Mouse (Mus musculus) forebrain, embryonic 10.5 days (tissue): ENCODE measurements around the gene Ak9. TPM values are rescaled to one million over a fixed set of nuclear protein-coding genes. Genes with fewer than 3 reads are reported as not detected.
"Not testable (repeated sequence)": the region's sequence is repeated elsewhere in the genome, so short reads cannot be mapped to it uniquely, and the experiment has no call there.

ENCODE experiments used
- DNase-seq: peaks from one replicate; pipeline ENCODE4 v3.0.0-alpha.2; 2017; ENCODE audit warnings: low spot score; ENCODE audit errors: extremely low spot score
- H3K27ac ChIP-seq: fragments of 300-500 bp; sonication (generic); 2 replicates; pipeline ENCODE4 v1.5.1; 2016; ENCODE audit warnings: mild to moderate bottlenecking
- H3K27me3 ChIP-seq: fragments of 300-500 bp; sonication (generic); 2 replicates; pipeline ENCODE4 v1.6.1; 2016; ENCODE audit warnings: mild to moderate bottlenecking; ENCODE audit not compliant: poor library complexity, severe bottlenecking
- H3K36me3 ChIP-seq: fragments of 300-500 bp; sonication (generic); replicated peaks from 2 replicates; pipeline ENCODE4 v1.6.1; 2016; ENCODE audit warnings: mild to moderate bottlenecking, moderate library complexity
- H3K4me1 ChIP-seq: fragments of 300-500 bp; sonication (generic); 2 replicates; pipeline ENCODE4 v1.6.1; 2016
- H3K4me3 ChIP-seq: fragments of 300-500 bp; sonication (generic); 2 replicates; pipeline ENCODE4 v1.5.1; 2016; ENCODE audit warnings: mild to moderate bottlenecking, moderate library complexity
- H3K9me3 ChIP-seq: fragments of 300-500 bp; sonication (generic); 2 replicates; pipeline ENCODE4 v1.6.1; 2016; ENCODE audit warnings: mild to moderate bottlenecking, moderate library complexity
- WGBS: fragments of 180-500 bp; shearing (Covaris S2); methylation state at CpG from one replicate; pipeline ENCODE4 v1.1.7; 2016; 5-methylcytosine and 5-hydroxymethylcytosine counted together
- polyA plus RNA-seq: library from polyadenylated mRNA; unstranded; fragments of >200 nt; fragmentation: Nextera tagmentation; extraction: Ambion mirVana; gene quantifications from 2 replicates; pipeline ENCODE4 v1.2.1, GENCODE M21; 2016

Ak9 gene
- polyA plus RNA-seq, 1 experiment from 2014 or later, result 0.02 TPM

- DNase-seq, result no peak
- no peaks in the 10 kb centered on the region for H3K36me3 ChIP-seq
- H3K4me3 ChIP-seq, result no peak overlapping the region
- WGBS, result 72% methylated on average over 12 of the region's 12 CpGs
- no peaks in the 10 kb centered on the region for H3K27me3 ChIP-seq
- no peaks in the 10 kb centered on the region for H3K9me3 ChIP-seq
- H3K4me1 ChIP-seq, result peaks cover 2% of the 10 kb centered on the region; the same call in 1 of the 2 replicates
- H3K27ac ChIP-seq, result no peak overlapping the region
These were observed 76.7 kb downstream of the Ak9 start for GRCm38 (mm10) chr10:41380466-41380865.

- H3K4me1 ChIP-seq, result no peaks in the 10 kb centered on the region
- no peaks in the 10 kb centered on the region for H3K36me3 ChIP-seq
- no peak overlapping the region for H3K4me3 ChIP-seq
- no peaks in the 10 kb centered on the region for H3K9me3 ChIP-seq
- H3K27ac ChIP-seq, result no peak overlapping the region
- WGBS, result 87% methylated on average over 15 of the region's 15 CpGs
- no peaks in the 10 kb centered on the region for H3K27me3 ChIP-seq
- DNase-seq, result no peak
These were observed 81.9 kb downstream of the Ak9 start for GRCm38 (mm10) chr10:41385506-41386221.

GRCm38 (mm10) chr10:41393555-41393954 is 89.8 kb downstream of the Ak9 start:
- no peak for DNase-seq
- Histone ChIP-seq H3K9me3 (no peaks in the 10 kb centered on the region), H3K4me1 (no peaks in the 10 kb centered on the region), H3K36me3 (no peaks in the 10 kb centered on the region), H3K27ac (no peak overlapping the region), H3K27me3 (no peaks in the 10 kb centered on the region), H3K4me3 (no peak overlapping the region)
- WGBS, result 63% methylated on average over 2 of the region's 2 CpGs

- DNase-seq, result no peak
- H3K36me3 ChIP-seq, result no peaks in the 10 kb centered on the region
- H3K4me1 ChIP-seq, result no peaks in the 10 kb centered on the region
- H3K27me3 ChIP-seq, result no peaks in the 10 kb centered on the region
- no peak overlapping the region for H3K4me3 ChIP-seq
- 79% methylated on average over 3 of the region's 3 CpGs for WGBS
- no peak overlapping the region for H3K27ac ChIP-seq
- H3K9me3 ChIP-seq, result no peaks in the 10 kb centered on the region
These were observed 97.3 kb downstream of the Ak9 start for GRCm38 (mm10) chr10:41401097-41401496.

- Histone ChIP-seq H3K4me3 (no peak overlapping the region), H3K27ac (no peak overlapping the region; the same call in 1 of the 2 replicates), H3K4me1 (no peaks in the 10 kb centered on the region), H3K27me3 (no peaks in the 10 kb centered on the region), H3K36me3 (no peaks in the 10 kb centered on the region), H3K9me3 (no peaks in the 10 kb centered on the region)
- 78% methylated on average over 2 of the region's 2 CpGs for WGBS
- no peak for DNase-seq
These were observed 99.6 kb downstream of the Ak9 start for GRCm38 (mm10) chr10:41403364-41403763.

- Histone ChIP-seq H3K9me3 (no peaks in the 10 kb centered on the region), H3K4me3 (no peak overlapping the region), H3K36me3 (no peaks in the 10 kb centered on the region), H3K27me3 (no peaks in the 10 kb centered on the region), H3K27ac (no peak overlapping the region; the same call in 1 of the 2 replicates), H3K4me1 (no peaks in the 10 kb centered on the region)
- WGBS, result 54% methylated on average over 3 of the region's 3 CpGs
- no peak for DNase-seq
These were observed 100.3 kb downstream of the Ak9 start for GRCm38 (mm10) chr10:41403893-41404612.

- not testable (repeated sequence) for H3K4me3 ChIP-seq, H3K27ac ChIP-seq, DNase-seq, H3K36me3 ChIP-seq, H3K4me1 ChIP-seq, H3K27me3 ChIP-seq
- WGBS, result 91% methylated on average over 4 of the region's 4 CpGs
- peaks cover 18% of the 10 kb centered on the region for H3K9me3 ChIP-seq
These were observed 106.4 kb downstream of the Ak9 start for GRCm38 (mm10) chr10:41410176-41410575.

GRCm38 (mm10) chr10:41410821-41411220 is 107.0 kb downstream of the Ak9 start:
- DNase-seq, H3K27ac ChIP-seq, H3K27me3 ChIP-seq, H3K4me1 ChIP-seq, H3K36me3 ChIP-seq, H3K4me3 ChIP-seq: not testable (repeated sequence)
- 95% methylated on average over 1 of the region's 1 CpGs for WGBS
- H3K9me3 ChIP-seq, result peaks cover 24% of the 10 kb centered on the region

GRCm38 (mm10) chr10:41413471-41413870 is 109.7 kb downstream of the Ak9 start:
- not testable (repeated sequence) for DNase-seq, H3K27ac ChIP-seq, H3K4me3 ChIP-seq, H3K36me3 ChIP-seq, H3K27me3 ChIP-seq, H3K4me1 ChIP-seq
- H3K9me3 ChIP-seq, result peaks cover 36% of the 10 kb centered on the region
- 79% methylated on average over 1 of the region's 1 CpGs for WGBS

- H3K27ac ChIP-seq, H3K4me1 ChIP-seq, H3K4me3 ChIP-seq, H3K27me3 ChIP-seq, DNase-seq, H3K36me3 ChIP-seq: not testable (repeated sequence)
- peaks cover 28% of the 10 kb centered on the region for H3K9me3 ChIP-seq
- WGBS, result 91% methylated on average over 2 of the region's 2 CpGs
These were observed 111.6 kb downstream of the Ak9 start for GRCm38 (mm10) chr10:41415368-41415767.

- no peaks in the 10 kb centered on the region for H3K4me1 ChIP-seq
- peaks cover 14% of the 10 kb centered on the region; the same call in 1 of the 2 replicates for H3K9me3 ChIP-seq
- H3K36me3 ChIP-seq, result no peaks in the 10 kb centered on the region
- 87% methylated on average over 9 of the region's 9 CpGs for WGBS
- DNase-seq, result no peak
- no peak overlapping the region for H3K27ac ChIP-seq
- no peak overlapping the region for H3K4me3 ChIP-seq
- H3K27me3 ChIP-seq, result no peaks in the 10 kb centered on the region
These were observed 116.9 kb downstream of the Ak9 start for GRCm38 (mm10) chr10:41420496-41421200.

- no peak for DNase-seq
- Histone ChIP-seq H3K4me1 (no peaks in the 10 kb centered on the region), H3K27me3 (no peaks in the 10 kb centered on the region), H3K36me3 (no peaks in the 10 kb centered on the region), H3K4me3 (no peak overlapping the region), H3K27ac (no peak overlapping the region), H3K9me3 (no peaks in the 10 kb centered on the region)
- WGBS, result 87% methylated on average over 2 of the region's 2 CpGs
These were observed 119.9 kb downstream of the Ak9 start for GRCm38 (mm10) chr10:41423681-41424080.

- Histone ChIP-seq H3K36me3 (no peaks in the 10 kb centered on the region), H3K9me3 (no peaks in the 10 kb centered on the region), H3K4me1 (no peaks in the 10 kb centered on the region), H3K4me3 (no peak overlapping the region), H3K27ac (no peak overlapping the region), H3K27me3 (no peaks in the 10 kb centered on the region)
- no peak for DNase-seq
- WGBS, result 54% methylated on average over 6 of the region's 6 CpGs
These were observed 122.6 kb downstream of the Ak9 start for GRCm38 (mm10) chr10:41426368-41426767.
